Mouse (Mus musculus) embryo, embryonic 9.5 days (tissue): ENCODE results near the gene Vwa2.

ENCODE experiments used
- DNase-seq: peaks from one replicate; pipeline ENCODE4 v3.0.0-alpha.2; 2017; ENCODE audit errors: extremely low spot score

Gene Vwa2

GRCm38 (mm10) chr19:56873816-56874600 is at the start of gene Vwa2:
Vwa2 (plus strand) TSS chr19:56874249.
- DNase-seq = peak; percentile 47

DNA sequence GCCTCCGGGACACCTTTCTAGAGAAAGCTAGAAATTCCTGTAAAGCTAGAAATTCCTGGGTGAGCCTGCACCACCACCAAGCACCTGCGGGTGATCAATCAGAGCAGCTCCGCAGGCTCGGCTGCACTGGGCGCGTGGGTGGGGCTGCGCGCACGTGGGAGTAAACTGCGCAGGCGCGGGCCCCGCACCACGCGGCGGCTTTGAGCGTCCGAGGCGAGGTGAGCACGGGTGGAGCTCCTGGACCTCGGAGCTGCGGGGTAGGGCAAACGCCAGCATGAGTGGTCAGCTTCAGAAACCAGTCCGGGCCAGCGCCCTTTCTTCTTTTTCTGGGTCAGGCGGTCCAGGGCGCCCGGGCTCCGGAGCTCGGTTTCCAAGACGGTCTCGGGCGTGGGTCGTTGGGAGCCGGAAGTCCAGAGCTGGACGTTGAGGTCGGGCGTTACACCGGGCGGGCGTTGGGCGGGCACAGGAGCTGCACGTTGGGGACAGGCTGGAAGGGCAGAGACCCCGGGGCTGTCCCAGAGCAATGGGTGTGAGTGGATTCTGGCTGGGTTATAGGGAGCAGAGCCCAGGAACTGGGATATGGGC is 47.9 kb upstream of the Vwa2 start, which contains the start of gene Tdrd1:
Tdrd1 (plus strand) TSS at position 163 of the 585 bp plus-strand sequence.
- no peak for DNase-seq

DNA sequence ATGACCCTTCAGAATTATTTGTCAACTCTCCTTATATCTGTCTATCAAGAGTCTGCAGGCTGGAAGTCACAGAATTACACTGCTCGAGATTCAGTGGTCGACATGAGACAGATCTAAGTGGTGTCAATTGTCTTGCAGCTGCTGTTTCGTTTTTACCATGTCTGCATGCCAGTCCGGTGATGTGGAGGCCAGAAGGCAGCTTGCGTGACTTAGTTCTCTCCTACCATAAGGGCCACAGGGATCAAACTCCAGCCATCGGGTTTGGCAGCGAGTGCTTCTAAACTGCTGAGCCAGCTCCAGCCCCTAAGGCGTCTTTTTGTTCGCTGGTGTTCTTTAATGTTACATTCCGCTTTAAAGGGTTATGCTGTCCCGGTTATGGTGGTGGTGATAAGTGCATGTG is 45.7 kb upstream of the Vwa2 start:
- no peak for DNase-seq

- no peak for DNase-seq
These were observed 44.8 kb upstream of the Vwa2 start for GRCm38 (mm10) chr19:56829267-56829666.

DNA sequence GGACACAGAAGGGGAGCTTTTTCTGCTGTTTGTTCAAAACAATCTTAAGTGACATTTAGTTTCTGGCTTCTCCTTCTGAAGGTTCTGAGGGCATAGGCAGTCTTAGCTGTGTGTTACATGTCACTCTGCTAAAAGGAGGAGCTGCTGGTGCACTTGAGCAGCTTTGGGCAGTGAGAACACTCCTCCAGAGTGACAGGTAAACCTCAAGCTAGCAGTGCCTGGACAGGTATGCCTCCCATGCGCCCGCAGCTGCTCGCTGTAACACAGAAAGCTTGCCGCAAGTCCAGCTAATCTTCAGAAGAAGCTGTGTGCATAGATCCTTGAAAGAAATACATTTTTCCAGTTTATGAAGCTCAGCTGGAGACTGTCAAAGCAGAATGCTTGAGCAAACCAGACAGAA is 43.9 kb upstream of the Vwa2 start:
- no peak for DNase-seq

- no peak for DNase-seq
These were observed 38.7 kb upstream of the Vwa2 start for GRCm38 (mm10) chr19:56835340-56835739.

GRCm38 (mm10) chr19:56838942-56839706 is 34.9 kb upstream of the Vwa2 start:
- no peak for DNase-seq

DNA sequence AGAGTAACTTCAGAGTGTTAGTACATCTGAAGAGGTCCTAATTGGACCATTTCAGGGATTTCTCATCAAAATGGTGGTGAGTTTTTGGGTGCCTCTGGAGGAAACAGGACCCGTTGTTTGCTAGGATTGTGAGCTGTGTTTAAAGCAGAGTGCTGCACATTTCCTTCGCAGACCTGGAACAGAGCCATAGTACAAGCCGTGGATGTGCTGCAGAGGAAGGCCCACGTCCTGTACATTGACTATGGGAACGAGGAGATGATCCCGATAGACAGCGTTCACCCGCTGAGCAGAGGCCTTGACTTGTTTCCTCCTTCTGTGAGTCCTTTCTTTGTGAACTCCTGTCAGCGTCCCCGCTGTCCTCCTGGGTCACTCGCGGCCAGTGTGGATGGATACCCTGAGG is 31.1 kb upstream of the Vwa2 start:
- no peak for DNase-seq

- no peak for DNase-seq
These were observed 21.5 kb upstream of the Vwa2 start for GRCm38 (mm10) chr19:56852590-56852989.

DNA sequence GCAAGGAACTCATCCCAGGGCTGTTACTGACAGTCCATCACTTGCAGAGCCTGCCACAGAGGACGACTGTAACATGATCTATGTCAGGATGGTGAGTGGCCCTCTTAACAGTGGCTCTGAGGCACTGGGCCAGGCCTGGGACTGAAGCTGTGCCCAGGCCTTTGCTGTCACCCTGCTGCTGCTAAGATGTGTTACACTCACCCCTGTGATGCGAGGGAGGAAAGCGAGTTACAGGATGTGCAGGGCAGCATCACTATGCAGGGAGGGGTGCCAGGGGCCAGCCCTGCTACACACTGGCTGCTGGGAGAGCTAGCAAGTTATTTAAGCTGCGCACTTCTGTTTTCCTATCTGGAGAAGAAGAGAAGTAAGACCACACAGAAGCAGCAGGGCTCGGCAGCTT is 17.6 kb upstream of the Vwa2 start:
- no peak for DNase-seq

DNA sequence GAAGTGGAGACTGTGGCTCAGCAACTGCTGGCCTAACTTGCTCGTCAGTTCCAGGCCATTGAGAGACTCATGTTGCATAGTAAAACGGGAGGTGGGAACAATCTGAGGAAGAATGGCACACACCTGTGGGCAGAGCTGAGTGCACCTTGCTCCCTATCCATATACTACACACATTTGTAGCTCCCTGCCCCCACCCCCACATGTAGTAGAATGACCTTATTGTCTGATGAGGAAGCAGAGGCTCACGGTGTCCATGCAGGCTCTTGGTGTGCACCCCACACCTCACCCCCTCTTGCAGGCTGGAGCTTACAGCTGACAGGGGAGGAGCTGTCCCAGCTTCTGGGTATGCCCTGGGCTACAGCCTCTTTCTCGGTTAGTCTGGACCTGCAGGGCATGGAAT is 6.3 kb upstream of the Vwa2 start:
- DNase-seq = no peak

DNA sequence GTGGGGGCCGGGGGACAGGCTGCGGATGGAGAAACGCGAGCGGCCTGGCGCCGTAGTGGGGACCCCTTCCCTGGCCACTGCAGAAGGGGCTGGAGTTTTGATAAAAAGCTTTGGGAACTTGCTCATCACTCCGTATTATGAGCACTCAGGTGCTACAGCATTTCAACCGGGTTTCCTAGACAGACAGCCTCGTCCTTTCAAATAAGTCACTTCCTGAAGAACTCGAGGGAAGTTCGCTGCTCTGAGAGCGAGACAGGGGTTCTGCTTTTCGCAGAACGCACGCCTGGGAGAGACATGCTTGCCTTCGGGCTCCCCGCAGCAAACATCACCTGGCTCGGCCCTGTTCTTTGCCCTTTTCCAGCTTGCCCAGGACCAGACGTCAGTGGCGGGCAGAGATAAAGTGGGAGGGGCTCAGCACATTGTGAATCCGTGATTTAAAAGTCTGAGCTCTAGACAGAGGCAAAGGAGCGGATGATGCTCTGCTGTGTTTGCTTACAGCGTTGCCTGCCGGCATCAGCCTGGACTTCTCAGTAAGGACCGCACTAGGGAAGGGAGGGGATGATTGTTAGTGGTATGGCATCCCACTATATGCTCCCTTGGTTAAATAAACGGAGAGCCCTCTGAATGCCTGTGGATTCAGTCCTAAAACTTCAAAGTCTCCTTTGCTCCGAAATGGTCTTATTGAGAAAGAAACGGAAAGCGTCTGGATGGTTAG is 709 bp downstream of the Vwa2 start:
- peak; percentile 44 for DNase-seq

DNA sequence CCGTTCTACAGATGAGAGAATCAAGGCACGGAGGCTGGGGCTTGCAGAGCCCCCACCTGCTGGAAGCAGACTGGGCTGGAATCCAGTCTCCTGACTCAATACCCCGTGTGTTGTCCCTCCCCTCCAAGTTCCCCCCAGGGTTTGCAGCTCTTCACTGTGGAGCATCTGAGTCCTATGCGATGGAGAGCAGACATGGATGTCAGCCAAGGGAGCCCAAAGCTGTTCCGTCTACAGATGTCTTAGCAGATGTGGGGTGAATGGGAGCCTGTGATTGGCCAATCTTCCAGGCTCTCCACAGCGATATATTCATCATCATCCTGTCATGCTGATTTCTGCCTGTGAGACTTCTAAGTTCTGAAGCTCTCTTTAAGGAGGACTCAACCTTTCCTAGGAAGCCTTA is 3.3 kb downstream of the Vwa2 start:
- no peak for DNase-seq

GRCm38 (mm10) chr19:56887879-56888278 is 13.8 kb downstream of the Vwa2 start:
- no peak for DNase-seq

GRCm38 (mm10) chr19:56888654-56889053 is 14.6 kb downstream of the Vwa2 start:
- DNase-seq = no peak

DNA sequence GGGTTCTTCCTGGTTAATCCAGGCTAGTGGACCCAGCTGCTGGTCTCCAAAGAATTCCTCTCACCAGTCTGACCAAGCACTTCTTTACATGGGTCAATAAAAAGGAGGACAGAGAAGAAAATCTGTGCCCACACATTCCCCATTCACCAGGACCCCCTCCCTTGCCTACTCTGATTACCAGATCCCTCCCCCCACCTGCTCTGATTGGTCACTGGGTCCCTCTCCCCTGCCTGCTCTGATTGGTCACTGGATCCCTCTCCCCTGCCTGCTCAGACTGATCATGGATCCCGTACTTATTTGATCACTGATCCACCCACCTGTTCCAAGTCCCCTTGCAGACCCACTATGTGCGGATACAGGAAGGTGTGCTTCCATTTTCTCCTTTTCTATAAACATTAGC is 17.4 kb downstream of the Vwa2 start:
- peak; percentile 42 for DNase-seq

GRCm38 (mm10) chr19:56892586-56892985 is 18.5 kb downstream of the Vwa2 start:
- no peak for DNase-seq

- DNase-seq = no peak
These were observed 19.3 kb downstream of the Vwa2 start for GRCm38 (mm10) chr19:56893326-56893725.

DNA sequence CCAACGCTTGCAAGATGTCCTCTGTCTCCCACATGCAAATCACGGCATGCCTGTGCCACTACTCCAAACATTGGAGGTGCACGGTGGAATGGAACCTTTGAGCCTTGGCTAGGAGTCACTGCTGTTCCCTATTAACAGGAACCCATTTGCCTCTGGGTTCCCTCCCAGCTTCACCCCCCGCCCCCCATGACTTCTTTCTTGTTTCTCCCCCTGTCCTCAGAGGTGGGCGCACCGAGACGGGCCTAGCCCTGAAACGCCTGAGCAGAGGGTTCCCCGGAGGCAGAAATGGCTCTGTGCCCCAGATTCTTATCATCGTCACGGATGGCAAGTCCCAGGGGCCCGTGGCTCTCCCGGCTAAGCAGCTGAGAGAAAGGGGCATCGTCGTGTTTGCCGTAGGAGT is 23.6 kb downstream of the Vwa2 start:
- no peak for DNase-seq

DNA sequence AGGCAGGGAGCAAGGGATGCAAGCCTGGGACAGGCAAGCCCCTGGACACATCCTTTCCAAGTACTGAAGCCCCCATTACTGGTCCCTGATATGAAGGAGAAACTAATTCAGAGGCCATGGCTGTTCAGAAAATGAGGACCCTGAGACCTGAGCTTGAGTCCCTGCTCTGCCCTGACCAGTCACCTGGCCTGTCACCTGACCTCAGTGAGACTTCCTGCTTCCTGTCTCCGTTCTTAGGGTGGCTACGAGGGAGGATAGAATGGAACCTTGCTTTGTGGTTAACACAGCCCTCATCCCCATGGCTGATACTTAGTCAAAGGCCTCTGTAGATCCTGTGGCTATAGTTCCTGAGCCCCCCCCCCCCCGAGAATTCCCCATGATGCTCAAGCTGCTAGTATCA is 30.0 kb downstream of the Vwa2 start:
- DNase-seq = no peak

DNA sequence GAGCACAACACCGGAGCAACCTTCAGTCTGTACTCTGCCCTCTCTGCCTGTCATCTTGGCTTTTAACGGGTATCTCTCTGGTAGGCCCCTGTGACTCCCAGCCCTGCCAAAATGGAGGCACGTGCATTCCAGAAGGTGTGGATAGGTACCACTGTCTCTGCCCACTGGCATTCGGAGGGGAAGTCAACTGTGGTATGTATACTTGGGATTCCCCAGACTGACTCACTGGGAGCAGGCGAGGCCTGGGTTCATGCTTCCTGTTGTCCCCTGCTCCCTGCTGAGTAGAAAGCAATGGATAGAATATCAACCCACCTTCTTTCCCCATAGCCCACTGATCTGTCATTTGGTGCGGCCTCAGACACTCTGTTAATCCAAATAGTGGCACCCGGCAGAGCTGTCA is 31.3 kb downstream of the Vwa2 start:
- no peak for DNase-seq

DNA sequence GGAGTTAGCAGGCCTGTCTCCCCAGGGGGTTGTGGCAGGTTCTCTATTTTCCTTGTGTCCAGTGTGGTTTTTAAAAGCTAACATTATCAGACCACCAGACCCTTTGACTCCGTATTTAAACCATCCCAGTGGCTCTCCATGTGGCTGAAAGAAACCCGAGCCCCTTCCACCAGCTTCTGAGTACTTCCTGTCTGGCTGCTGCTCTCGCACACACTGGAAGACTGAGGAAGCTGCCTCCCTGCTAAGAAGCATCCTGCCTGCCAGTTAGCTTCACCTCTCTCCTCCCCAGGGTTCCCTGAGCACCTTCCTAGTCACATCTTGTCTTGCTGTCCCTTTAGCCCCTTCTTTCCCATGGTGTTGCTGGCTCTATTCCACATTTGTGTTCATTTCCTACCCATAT is 33.8 kb downstream of the Vwa2 start:
- no peak for DNase-seq
